Mouse (Mus musculus): ENCODE data around the gene Lrr1.
"Not testable (repeated sequence)": the region's sequence is repeated elsewhere in the genome, so short reads cannot be mapped to it uniquely, and the experiment has no call there.

Lrr1 gene

DNA sequence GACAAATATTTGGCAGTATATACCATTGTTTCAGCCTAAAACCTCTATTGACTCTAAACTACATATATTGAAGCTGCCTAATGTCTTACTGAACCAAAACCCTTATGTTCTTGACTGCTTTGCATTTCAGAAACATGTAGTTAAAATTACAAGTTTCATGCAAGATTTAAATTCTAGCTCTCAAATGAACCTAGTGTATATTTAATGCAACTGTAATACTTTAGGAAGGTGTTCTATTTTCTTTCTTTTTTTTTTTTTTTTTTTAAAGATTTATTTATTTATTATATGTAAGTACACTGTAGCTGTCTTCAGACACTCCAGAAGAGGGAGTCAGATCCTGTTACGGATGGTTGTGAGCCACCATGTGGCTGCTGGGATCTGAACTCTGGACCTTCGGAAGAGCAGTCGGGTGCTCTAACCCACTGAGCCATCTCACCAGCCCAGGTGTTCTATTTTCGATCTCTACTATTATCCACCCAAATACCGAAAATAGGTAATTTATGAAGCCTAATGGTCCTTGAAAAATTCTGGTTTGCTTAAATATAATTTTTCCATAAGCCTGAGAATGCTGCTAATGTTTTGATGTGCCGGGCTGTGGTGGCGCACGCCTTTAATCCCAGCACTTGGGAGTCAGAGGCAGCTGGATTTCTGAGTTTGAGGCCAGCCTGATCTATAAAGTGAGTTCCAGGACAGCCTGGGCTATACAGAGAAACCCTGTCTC, 1.6 kb upstream of the Lrr1 start:
- not testable (repeated sequence) for DNase-seq

DNA sequence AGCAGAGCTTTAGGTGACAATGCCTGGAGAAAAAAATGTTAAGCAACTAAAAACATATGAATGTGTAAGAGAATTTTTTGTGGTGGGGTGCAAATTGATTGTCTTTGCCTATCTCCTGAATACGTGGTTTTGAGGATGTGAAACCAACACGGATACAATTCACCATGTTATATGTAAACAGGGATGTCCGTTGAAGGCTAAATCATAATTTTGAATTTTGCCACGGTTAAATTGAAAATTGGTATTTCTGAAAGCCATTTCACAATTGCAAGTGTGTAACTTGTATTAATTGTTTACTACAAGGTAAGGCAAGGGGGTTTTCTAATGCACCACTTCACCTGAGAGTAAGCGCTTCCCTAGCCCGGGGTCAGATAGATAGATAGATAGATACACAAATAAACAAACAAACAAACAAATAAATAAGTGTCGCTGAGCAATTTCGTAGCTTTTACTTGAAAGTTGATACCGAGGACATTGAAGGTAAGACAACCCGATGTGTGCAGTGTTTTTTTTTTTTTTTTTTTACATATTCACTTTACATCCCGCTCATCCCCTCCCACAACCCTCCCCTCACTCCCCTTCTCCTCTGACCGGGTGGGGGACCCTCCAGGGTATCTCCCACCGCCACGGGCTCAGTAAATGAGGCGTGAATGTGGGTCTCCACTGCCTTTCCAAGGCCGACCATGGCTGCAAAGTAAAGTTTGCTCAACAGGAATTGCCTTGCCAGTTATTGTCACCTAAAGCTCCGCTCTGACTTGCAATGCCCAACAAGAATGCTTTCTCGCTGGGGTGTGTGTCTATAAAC, 756 bp upstream of the Lrr1 start:
- DNase-seq: no peak

DNA sequence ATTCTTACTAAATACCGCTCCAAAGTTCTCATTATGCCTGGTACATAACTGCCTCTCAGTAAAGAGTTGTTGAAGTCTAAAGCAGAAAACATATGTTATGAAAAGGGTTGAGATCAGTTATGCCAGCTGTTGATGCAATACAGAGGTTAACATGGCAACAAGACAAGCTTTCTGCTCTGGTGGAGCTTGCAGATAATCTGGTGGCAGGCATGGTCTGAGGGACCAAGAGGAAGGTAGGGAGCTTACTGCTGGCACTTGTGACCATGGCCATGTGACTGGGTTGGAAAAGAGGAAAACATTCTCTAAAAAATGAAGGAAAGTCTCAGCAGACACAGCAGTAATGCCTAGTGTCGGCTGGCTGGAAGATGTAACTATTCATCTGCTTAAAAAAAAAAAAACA, 2.7 kb downstream of the Lrr1 start:
- DNase-seq: no peak

DNA sequence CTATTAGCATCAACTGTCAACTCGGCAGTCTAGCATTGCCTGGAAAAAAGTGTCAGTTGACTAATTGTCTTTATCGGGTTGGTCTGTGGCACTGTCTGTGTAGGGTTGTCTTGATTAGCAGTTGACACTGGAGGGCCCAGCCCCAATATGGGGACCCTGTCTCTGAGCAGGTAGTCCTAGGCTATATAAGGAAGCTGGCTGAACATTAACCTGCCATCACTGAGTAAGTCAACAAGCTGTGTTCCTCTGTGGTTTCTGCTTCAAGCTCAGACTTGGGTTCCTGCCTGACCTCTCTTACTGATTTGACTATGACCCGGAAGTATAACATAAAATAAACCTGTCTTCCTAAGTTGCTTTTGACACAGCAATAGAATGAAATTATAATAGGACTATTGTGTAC, 7.4 kb downstream of the Lrr1 start:
- DNase-seq: no peak

DNA sequence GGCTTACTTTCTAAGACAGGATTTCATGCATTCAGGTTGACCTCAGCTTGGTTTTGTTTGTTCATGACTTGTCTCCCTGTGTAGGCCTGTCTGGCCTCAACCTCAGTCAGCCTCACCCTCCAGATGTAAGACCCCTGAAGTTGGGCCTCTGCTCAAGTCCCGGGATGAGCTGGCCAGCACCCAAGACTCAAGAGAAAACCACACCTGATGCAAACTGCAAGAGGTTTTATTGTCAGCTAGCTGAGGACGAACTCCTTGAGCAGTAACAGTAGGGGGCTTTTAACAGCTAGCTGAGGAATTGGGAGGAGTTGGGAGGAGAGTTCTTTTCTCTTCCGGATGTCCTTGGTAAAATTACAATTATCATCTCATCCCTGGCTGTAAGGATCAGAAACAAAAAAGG, 8.9 kb downstream of the Lrr1 start:
- no peak for DNase-seq

DNA sequence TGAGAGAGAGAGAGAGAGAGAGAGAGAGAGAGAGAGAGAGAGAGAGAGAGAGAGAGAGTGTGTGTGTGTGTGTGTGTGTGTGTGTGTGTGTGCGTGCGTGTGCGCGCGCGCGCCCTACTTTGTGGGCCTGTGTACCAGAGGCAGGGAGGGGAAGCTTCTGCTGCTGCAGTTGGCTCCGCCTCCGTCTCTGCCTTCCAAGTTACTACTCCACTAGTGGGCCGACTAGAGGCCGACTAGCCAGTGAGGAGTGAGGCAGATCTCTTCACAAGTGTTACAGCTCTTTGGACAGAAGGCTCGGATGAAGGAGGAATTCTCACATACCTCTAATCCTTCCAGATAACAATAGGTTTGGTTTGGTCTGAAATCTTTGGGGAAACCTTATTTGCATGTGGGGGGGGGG, 10.8 kb downstream of the Lrr1 start:
- DNase-seq: peak; percentile 27 to 62

DNA sequence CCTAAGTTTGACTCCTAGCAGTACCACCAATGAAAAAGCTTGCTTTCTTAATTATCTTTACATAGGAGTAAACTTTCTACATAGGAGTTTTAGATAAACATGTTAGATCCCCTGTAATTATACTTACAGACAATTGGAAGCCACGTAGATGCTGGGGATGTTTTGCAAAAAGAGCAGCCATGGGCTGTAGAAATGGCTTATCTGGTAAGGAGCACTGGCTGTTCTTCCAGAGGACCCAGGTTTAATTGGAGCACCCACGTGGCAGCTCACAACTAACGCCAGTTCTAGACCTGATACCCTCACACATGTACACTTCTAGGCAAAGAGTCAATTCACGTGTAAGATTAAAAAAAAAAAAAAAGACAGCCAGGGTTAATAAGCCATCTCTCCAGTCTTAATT, 13.2 kb downstream of the Lrr1 start:
- DNase-seq: no peak

DNA sequence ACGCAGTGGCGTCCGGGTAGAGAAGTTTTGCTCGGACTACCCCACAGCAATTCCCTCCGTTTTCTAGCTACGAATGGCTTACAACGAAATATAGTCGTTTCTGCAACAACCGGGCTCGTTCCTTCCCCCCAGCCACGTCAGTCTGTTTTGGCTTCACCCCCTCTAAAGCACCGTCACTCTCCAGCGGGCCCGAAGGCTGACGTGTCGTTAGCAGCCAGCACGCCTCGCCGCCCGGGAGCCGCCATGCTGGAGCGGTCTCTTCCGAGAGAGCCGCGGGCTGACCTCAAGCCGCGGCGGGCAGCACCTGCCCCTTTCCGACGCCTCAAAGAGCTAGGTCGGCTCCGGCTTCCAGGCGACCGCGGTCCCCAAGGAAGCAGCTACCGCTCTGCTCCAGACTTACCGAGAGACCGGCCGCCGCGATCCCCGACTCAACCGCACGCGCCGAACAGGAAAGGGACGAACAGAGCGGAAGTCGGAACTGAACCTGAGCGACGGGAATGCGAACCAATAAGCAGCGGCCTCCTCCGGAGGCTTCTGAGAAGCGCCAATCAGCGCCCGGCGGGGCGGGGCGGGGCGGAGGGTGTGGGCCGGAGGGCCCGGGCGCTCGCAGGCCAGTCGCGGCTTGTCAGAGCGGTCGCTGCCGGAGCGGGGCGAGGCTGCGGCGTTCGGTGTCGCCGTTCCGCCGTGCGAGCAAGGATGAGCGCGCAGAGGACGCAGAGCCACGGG, 15.1 kb downstream of the Lrr1 start, which contains the start of the genes Rpl36al and Mgat2:
Gene Rpl36al, minus strand, starts transcription at position 501 of the 726 bp plus-strand sequence.
Gene Mgat2, plus strand, starts transcription at position 575 of the 726 bp plus-strand sequence.
- DNase-seq: peak; percentile 99 to 100

DNA sequence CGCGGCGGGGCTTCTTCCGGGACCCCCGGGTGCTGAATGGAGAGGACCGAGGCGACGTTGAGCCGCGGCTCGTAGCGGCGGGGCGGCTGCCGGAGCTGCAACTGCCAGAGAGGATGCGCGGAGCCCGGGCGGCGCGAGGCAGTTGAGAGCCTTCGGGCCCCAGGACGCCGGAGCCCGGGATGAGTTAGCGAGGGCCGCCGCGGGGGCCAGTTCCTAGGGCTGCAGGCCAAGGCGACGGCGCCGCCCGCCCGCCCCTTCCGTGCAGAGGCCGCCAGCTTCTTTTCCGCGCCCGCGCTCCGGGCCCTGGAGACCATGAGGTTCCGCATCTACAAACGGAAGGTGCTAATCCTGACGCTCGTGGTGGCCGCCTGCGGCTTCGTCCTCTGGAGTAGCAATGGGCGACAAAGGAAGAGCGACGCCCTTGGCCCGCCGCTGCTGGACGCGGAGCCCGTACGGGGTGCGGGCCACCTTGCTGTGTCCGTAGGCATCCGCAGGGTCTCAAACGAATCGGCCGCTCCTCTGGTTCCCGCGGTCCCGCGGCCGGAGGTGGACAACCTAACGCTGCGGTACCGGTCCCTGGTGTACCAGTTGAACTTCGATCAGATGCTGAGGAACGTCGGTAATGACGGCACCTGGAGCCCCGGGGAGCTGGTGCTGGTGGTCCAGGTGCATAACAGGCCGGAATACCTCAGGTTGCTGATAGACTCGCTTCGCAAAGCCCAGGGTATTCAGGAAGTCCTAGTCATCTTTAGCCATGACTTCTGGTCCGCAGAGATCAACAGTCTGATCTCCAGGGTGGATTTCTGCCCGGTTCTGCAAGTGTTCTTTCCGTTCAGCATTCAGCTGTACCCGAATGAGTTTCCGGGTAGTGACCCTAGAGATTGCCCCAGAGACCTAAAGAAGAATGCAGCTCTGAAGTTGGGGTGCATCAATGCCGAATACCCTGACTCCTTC, 16.0 kb downstream of the Lrr1 start:
- DNase-seq: peak; percentile 46 to 76

DNA sequence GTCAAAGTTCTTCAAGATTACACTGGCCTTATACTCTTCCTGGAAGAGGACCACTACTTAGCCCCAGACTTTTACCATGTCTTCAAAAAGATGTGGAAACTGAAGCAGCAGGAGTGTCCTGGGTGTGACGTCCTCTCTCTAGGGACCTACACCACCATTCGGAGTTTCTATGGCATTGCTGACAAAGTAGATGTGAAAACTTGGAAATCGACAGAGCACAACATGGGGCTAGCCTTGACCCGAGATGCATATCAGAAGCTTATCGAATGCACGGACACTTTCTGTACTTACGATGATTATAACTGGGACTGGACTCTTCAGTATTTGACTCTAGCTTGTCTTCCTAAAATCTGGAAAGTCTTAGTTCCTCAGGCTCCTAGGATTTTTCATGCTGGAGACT, 16.8 kb downstream of the Lrr1 start:
- no peak for DNase-seq

DNA sequence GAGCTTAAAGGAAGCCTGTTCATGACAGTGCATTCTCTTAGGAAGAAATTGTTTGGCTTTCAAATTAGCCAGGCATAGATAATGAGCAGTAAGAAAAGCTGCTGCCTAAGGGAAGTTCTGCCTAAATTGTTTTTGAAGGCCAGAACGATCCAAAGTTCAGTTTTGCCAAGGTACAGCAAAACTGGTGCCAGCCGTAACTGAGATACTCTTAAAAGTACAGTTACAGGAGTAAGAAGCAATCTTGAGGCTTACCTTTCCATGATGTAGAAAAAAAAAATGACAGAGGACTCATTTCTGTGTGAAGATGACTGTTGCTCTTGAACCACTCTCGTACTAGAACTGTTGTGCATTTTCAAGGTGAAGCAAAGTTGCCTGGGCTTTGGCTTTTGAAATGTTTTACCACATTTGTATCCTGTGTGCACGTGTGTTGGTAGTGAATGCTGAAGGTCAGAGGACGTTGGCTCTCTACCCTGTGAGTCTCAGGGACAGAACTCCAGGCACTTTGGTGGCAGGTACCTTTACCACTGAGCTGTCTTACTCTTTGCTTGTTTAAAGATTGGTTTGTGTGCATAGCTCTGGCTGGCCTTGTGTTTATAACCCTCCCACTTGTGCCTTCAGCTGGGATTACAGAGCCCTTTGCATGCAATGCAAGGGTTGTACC, 18.3 kb downstream of the Lrr1 start:
- DNase-seq: peak; percentile 55 to 78

DNA sequence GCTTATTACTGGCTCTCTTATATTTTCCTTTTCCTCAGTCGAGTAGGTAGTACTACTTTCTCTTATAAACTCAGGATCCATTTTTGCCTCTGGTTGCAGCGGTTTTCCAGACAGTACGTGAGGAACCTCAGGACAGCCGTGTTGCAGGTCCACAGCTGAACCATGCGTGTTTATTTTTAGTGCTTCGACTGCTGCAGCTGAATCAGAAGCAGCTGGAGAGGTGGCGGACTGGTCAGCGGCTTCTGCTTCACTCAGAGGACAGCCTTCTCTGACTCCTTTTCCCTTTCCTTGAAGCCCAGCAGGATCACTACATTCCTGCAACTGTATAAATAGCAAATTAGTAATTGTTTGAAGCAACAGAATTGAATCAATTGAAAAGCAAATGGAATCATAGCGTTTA, 21.5 kb downstream of the Lrr1 start:
- DNase-seq: no peak

DNA sequence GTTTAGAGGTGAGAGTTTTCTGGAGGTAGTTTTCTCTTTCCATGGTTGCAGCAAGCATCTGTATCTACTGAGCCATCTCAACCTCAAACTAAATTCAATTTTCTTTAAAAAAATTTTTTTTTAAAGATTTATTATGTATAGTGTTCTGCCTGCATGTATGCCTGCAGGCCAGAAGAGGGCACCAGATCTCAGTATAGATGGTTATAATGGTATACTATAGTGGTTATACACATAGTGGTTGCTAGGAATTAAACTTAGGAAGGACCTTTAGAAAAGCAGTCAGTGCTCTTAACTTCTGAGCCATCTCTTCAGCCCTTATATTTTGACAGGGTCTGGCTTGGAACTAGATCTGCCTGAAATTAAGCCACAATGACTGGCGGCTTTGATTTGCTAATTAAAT, 21.9 kb downstream of the Lrr1 start:
- DNase-seq: peak in 1 of 2 experiments; percentile 24

DNA sequence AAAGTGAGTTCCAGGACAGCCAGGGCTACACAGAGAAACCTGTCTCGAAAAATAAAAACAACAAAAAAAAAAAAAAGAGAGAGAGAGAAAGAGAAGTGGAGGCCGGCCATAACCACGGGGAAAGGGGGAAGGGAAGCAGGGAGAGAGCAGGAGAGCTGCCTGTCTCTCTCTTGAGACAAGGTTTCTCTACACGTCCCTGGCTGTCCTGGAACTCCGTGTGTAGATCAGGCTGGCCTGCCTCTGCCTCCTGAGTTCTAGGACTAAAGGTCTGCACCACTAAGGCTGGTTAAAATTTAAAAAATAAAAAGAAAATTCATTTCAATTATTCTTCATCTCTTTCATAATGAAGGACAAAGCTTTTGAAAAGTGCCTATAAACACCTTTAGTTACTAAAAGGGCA, 22.8 kb downstream of the Lrr1 start:
- no peak for DNase-seq

DNA sequence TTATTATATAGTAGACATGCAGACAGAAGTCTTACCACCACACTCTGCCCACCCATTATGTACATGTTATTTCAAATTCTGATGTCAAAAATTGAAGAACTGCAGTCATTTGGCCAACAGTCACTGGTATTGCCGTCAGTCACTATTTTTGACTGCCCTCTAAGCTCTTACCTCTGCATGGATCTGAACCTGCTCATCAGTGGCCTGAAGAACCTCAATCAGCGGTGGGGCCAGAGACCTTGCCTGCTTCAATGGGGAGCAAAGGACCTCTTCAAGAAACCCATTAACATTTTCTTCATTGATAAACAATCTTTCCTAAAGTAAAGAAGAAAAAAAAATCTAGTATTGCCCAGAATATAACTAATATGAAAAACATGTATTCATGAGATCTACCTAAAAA, 24.0 kb downstream of the Lrr1 start:
- DNase-seq: no peak

DNA sequence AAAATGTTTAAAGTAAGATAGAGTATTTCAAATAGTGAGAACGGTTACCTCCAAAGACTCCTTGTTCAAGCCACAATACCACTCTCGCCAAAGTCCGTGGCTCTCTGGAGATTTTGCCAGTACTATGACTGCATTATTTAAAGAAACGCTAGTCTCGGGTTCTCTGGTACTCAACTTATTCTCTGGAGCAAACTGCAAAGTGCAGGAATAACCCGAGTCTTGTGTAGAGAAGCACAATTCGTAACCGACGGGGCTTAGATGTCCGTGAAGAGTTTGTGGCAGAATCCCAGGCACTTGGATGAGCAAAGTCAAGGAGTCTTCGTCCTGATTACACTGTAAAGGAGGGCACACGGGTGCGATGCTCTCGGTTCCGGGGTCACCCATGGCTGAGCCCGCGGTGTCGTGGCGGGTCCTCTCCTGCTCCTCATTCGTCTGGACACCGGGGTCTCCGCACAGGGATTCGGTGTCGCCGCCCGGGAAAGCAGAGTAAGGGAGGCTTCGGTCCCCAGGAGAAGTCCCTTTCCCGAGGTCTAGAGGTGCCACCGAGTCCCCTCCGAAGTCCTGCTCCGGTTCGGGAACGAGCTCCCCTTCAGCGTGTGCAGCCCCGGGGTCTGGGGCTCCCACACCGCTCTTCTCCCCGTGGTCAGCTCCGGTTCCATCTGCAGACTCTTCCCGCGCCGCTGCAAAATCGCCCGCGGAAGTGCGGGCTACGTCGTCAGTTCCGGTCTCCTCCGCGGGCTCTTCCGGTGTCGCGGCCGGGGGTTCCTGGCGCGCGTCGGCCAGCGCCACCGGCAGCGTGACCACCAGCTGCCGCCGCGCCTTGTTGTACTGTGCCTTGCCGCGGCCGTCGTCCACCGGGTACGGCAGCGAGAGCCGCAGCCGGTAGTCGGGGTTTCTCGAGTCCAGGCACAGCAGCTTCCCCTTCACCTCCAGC, 28.1 kb downstream of the Lrr1 start, which contains the start of gene Gm49383:
Gene Gm49383, minus strand, starts transcription at position 661 of the 934 bp plus-strand sequence.
- peak; percentile 66 to 87 for DNase-seq

DNA sequence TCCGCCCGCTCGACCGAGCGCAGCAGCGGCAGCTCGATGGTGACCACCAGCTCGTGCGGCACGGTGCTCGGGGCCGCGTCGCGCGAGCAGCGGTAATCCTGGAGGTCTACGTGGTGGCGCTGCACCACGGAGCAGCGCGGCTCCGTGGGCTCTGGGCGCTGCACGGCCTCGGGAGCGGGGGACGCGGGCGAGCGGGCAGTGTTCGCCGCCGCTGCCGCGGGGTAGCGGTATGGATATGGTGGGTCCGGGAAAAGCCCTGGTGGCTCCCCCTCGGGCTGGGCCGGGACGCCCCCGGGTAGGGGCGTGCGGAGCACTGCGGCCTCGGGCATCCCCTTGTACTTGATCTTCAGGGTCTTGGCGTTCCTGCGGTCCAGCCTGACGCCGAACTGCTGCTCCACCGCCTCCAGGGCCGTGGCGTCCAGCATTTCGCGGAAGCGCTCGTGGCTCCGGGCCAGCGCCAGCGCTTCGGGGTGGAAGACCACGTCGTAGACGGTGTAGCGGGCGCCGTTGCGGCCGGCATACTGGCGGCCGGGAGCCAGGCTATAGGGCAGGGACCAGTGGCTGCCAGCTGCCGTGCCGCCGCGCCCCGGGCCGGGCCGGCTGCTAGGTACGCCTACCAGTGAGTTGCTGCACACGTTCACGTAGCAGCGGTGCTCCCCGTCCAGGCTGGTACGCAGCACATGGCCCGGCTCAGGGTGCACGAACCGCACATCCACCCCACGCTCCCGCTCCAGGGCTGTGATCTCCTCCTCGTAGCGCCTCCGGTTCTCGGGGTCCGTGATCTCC, 29.0 kb downstream of the Lrr1 start:
- peak in 1 of 2 experiments; percentile 76 for DNase-seq

DNA sequence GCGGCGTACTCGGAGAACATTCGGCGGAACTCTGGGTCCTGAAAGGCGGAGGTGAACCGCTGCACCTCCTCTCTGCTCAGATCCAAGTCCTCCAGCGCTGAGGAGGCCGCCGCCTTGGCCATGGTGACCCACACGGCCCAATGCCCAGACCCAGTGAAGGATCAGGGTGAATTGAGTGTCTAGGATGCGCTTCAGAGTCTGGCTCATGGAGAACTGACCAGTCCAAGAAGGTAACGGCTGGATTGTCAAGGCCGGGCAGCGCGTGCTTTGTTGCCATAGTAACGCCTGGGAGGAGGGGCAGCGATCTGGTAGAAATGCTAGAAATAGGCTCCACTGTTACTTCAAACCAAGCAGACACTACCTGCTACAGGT, 29.5 kb downstream of the Lrr1 start, which contains the start of gene Dnaaf2:
Gene Dnaaf2, minus strand, starts transcription at position 266 of the 372 bp plus-strand sequence.
- peak; percentile 89 to 92 for DNase-seq

DNA sequence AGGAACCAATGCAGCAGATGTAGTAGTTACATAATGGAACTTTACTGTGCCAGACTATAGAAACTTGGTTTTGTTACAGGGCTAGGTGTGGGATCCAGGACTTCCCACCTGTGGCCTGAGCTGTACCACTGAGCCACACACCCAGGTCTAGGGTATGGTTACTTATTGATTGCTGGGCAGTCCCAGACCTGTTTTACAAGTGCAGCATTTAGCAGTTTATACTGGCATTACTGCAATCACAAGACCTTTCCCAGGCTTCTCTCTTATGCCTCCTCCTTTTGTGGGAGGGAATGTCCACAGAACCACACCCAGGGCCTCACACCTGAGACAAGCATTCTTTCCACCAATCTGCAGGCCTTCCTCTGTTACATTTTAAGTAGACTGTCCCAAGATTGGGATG, 30.4 kb downstream of the Lrr1 start:
- DNase-seq: no peak

All from kidney, postnatal 36 days (tissue).